Mouse (Mus musculus): Measurements from ENCODE around the gene Smc1b. TPM values are rescaled to one million over a fixed set of nuclear protein-coding genes. Genes with fewer than 3 reads are reported as not detected.
A peak's percentile ranks its signal among the peaks of the same experiment; 100 is the strongest.

The Smc1b gene
- total RNA-seq (2017), result not detected in 2 replicates

DNA sequence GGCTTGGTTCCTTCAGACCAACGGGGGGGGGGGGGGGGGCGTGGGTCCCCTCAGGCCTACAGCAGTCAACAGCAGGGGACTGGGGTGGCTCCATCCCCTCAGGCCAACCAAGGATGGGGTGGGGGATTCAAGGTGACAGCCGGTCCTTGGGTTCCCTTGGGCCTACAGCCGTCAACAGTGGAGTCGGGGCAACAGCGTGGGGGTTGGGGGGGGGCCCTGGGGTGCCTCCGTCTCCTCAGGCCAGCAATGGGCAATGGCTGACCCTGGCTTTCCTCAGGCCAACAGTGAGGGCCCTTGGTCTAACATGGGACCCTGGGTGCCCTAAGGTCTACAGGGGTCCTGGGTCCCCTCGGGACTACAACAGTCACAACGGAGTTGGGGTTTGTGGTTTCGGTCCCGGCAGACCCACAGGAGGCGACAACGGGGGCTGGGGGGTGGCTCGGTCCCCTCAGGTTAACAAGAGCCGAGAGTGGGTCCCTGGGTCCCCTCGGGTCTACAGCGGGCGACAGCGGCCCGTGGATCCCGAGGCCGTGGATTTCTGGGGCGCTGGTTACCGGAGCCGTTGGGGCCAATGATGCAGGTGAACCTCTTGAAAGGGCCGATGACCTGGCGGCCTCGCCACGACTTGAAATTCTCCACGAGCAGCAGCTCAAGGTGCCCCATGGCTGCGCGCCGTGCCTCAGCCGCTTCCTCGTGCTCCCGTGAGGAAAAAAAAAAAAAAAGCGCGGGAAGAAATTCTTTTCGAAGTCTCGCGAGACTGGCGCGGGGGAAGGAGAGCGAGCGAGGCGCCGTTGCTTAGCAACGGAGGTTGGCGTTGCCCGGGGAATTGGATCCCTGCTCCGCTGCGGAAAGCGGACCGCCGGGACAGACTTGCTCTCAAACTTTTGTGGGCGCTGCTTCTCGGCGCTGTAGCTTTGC is at the start of gene Smc1b, which contains the start of gene Ribc2:
Gene Smc1b (minus strand): TSS at position 690 of the 918 bp plus-strand sequence.
Gene Ribc2 (plus strand): TSS at position 804 of the 918 bp plus-strand sequence.
- ATAC-seq (ENCODE audit: extremely low read depth, insufficient number of reproducible peaks, low FRiP score, poor library complexity, severe bottlenecking), result no peak

- no peak for ATAC-seq (ENCODE audit: extremely low read depth, insufficient number of reproducible peaks, low FRiP score, poor library complexity, severe bottlenecking)
Measured at GRCm38 (mm10) chr15:85180368-85180767, 48.6 kb upstream of the Smc1b start.

GRCm38 (mm10) chr15:85179528-85180180 is 47.9 kb upstream of the Smc1b start:
- ATAC-seq (ENCODE audit: extremely low read depth, insufficient number of reproducible peaks, low FRiP score, poor library complexity, severe bottlenecking), result no peak

DNA sequence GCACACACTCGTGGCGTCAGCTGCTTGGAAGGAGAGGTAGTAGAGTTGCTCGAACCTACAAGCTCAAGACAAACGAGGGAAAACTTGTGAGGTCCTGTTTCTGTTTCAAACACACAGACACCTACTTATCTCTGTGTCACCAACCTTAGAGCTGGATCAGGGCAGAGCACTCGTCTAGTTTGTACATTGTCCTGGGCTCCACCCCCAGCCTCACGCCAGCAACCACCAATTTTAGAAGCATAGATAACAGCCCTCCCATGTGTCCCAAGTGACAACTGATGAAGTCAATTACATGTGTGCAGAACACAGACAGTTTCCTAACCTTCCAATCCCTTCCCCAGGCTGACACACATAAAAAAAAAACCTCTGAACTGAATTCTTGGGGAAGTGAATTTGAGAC is 46.4 kb upstream of the Smc1b start:
- ATAC-seq (ENCODE audit: extremely low read depth, insufficient number of reproducible peaks, low FRiP score, poor library complexity, severe bottlenecking), result no peak

DNA sequence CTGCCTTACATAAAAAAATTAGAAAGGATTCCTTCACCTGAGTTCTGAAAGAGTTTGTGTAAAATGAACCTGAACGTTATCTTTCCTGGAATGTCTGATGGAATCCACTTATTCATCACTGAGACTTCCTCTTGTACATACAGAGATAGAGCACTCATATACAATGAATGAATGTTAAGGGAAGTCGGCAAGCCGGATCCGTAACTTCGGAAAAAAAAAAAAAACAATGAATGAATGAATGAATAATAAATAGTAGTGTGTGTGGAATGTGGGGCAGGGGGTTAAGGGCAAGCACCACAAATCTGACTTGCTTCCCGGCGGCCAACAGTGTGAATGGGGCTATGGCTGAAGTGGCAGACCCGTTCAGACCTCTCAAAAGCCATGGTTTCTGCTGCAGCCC is 45.8 kb upstream of the Smc1b start:
- ATAC-seq (ENCODE audit: extremely low read depth, insufficient number of reproducible peaks, low FRiP score, poor library complexity, severe bottlenecking), result peak; percentile 56

GRCm38 (mm10) chr15:85174060-85174459 is 42.3 kb upstream of the Smc1b start:
- no peak for ATAC-seq (ENCODE audit: extremely low read depth, insufficient number of reproducible peaks, low FRiP score, poor library complexity, severe bottlenecking)

- no peak for ATAC-seq (ENCODE audit: extremely low read depth, insufficient number of reproducible peaks, low FRiP score, poor library complexity, severe bottlenecking)
Measured at GRCm38 (mm10) chr15:85173425-85173824, 41.7 kb upstream of the Smc1b start.

GRCm38 (mm10) chr15:85172054-85172453 is 40.3 kb upstream of the Smc1b start:
- ATAC-seq (ENCODE audit: extremely low read depth, insufficient number of reproducible peaks, low FRiP score, poor library complexity, severe bottlenecking), result no peak

- ATAC-seq (ENCODE audit: extremely low read depth, insufficient number of reproducible peaks, low FRiP score, poor library complexity, severe bottlenecking), result no peak
Measured at GRCm38 (mm10) chr15:85167086-85167679, 35.4 kb upstream of the Smc1b start.

DNA sequence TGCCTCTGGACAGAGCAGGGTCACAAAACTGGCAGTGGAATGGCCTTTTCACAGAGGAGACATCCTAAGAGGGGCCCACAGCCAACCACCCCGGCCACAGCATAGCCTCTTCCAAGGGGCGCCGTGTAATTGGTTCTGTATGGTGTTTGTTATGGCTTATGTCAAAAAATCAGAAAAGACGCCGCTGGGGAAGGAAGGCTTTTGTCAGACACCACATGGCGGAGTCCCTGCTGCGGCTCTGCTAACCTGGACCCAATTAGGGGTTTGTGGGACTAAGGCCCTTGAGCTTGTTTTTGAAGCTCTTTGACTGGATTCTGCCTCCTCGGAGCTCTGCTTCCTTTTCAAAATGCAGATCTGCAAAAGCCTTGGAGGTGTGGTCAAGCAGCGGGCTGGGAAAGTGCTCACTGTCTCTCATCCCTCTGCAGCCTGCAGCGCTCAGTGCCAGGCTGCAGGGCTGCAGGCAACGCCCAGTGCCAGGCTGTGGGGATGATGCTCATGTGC is 34.7 kb upstream of the Smc1b start:
- no peak for ATAC-seq (ENCODE audit: extremely low read depth, insufficient number of reproducible peaks, low FRiP score, poor library complexity, severe bottlenecking)

- ATAC-seq (ENCODE audit: extremely low read depth, insufficient number of reproducible peaks, low FRiP score, poor library complexity, severe bottlenecking), result no peak
Measured at GRCm38 (mm10) chr15:85162693-85163663, 31.2 kb upstream of the Smc1b start.

- no peak for ATAC-seq (ENCODE audit: extremely low read depth, insufficient number of reproducible peaks, low FRiP score, poor library complexity, severe bottlenecking)
Measured at GRCm38 (mm10) chr15:85161416-85161815, 29.7 kb upstream of the Smc1b start.

- no peak for ATAC-seq (ENCODE audit: extremely low read depth, insufficient number of reproducible peaks, low FRiP score, poor library complexity, severe bottlenecking)
Measured at GRCm38 (mm10) chr15:85156198-85156597, 24.4 kb upstream of the Smc1b start.

- no peak for ATAC-seq (ENCODE audit: extremely low read depth, insufficient number of reproducible peaks, low FRiP score, poor library complexity, severe bottlenecking)
Measured at GRCm38 (mm10) chr15:85154091-85154490, 22.3 kb upstream of the Smc1b start.

- no peak for ATAC-seq (ENCODE audit: extremely low read depth, insufficient number of reproducible peaks, low FRiP score, poor library complexity, severe bottlenecking)
Measured at GRCm38 (mm10) chr15:85152577-85152976, 20.8 kb upstream of the Smc1b start.

GRCm38 (mm10) chr15:85151433-85151918 is 19.7 kb upstream of the Smc1b start:
- ATAC-seq (ENCODE audit: extremely low read depth, insufficient number of reproducible peaks, low FRiP score, poor library complexity, severe bottlenecking), result no peak

DNA sequence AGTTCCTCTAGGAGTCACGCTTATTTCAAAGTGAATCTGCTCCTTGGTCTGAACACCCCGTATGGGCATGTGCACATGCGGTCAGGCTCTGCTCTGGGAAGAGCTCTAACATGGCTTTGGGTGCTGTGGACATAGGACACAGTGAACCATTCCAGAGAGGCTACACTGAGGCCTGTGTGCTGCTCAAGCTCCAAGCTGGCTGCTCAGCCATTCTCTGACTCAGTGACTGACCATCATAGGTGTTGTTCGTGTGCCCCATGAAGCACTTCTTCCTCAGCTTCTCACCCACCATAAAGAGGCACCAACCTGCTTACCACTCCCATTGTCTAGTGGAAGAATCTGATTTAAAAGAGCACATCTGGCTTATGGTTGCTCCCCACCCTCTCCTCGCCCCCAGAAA is 12.5 kb upstream of the Smc1b start:
- ATAC-seq (ENCODE audit: extremely low read depth, insufficient number of reproducible peaks, low FRiP score, poor library complexity, severe bottlenecking), result no peak

DNA sequence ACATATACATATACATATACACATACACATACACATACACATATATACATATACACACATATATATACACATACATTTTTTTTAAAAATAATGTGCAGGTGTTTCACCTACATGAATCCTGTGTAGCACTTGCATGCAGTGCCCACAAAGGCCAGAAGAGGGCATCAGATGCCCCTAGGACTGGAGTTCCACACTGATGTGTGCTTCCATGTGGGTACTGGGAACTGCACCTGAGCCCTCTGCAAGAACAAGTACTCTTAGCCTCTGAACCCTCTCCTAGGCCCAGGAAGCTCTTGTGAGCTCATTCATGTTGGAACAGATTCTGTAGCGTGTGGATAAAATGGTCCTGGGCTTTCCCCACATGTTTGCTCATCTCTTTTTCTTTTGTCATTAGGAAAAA is 12.0 kb upstream of the Smc1b start:
- no peak for ATAC-seq (ENCODE audit: extremely low read depth, insufficient number of reproducible peaks, low FRiP score, poor library complexity, severe bottlenecking)

Measured in neutrophil, adult 5-6 weeks (primary cell).